Mouse (Mus musculus) adrenal gland, postnatal 14 days (tissue): ENCODE data around the gene Apoc4. TPM values are rescaled to one million over a fixed set of nuclear protein-coding genes. Genes with fewer than 3 reads are reported as not detected.

Experiments
- DNase-seq: peaks from one replicate; pipeline ENCODE4 v3.0.0; 2021; ENCODE audit warnings: mixed read lengths
- total RNA-seq: library from RNA; stranded (reverse); gene quantifications from 2 replicates; pipeline ENCODE4 v1.2.3, GENCODE M21; 2021

Gene Apoc4
- total RNA-seq, 1 experiment from 2014 or later = 240 TPM

- peak; percentile 98 for DNase-seq
Observed at GRCm38 (mm10) chr7:19628536-19629360, 52.5 kb downstream of the Apoc4 start.

DNA sequence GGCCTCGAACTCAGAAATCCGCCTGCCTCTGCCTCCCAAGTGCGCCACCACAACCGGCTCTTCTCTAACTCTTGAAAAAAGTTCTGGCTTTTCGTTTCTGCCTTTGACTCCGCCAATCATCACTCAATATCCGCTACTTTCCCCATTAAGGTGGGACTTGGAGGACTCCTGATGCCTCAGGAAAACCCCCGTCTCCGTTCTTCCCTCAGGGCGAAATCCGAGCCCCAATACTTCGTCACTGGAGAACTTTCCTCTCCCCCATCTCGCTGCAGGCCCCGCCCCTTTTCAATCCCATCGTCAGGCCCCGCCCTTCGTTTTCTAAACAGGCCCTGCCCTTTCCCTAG lies 53.1 kb downstream of the Apoc4 start:
- DNase-seq = no peak

Other genes starting within 250 kb of the Apoc4 start
- gene Mark4, start 222.7 kb downstream of the Apoc4 start, total RNA-seq = 45.1 and 45.2 TPM in 2 replicates
- 21.8 and 22.0 TPM in 2 replicates for gene Exoc3l2, start 218.1 kb downstream of the Apoc4 start, total RNA-seq
- gene Bloc1s3, start 173.1 kb downstream of the Apoc4 start, total RNA-seq = 6.7 and 8.6 TPM in 2 replicates
- 69.4 and 71.2 TPM in 2 replicates for gene Trappc6a, start 173.1 kb downstream of the Apoc4 start, total RNA-seq
- 0.15 and 0.83 TPM in 2 replicates for gene Nkpd1, start 163.6 kb downstream of the Apoc4 start, total RNA-seq
- 58.8 and 64.2 TPM in 2 replicates for gene Ppp1r37, start 118.4 kb downstream of the Apoc4 start, total RNA-seq
- 0.44 and 1.1 TPM in 2 replicates for gene Zfp296, start 104.2 kb downstream of the Apoc4 start, total RNA-seq
- 59.3 and 65.4 TPM in 2 replicates for gene Gemin7, start 103.9 kb downstream of the Apoc4 start, total RNA-seq
- 36.9 and 52.2 TPM in 2 replicates for gene Clasrp, start 77.0 kb downstream of the Apoc4 start, total RNA-seq
- gene Relb, start 52.0 kb downstream of the Apoc4 start, total RNA-seq = 19.3 and 26.2 TPM in 2 replicates
- gene Clptm1, start 16.4 kb downstream of the Apoc4 start, total RNA-seq = 116 and 119 TPM in 2 replicates
- 53.4 TPM in 1 of 2 replicates, not detected in the other for gene Apoc2, start 3.5 kb downstream of the Apoc4 start, total RNA-seq
- 1.7 and 2.6 TPM in 2 replicates for gene Gm44805, start 56 bp downstream of the Apoc4 start, total RNA-seq
- gene Apoc1, start 11.2 kb upstream of the Apoc4 start, total RNA-seq = 845 and 1,967 TPM in 2 replicates
- 972 and 3,675 TPM in 2 replicates for gene Apoe, start 17.7 kb upstream of the Apoc4 start, total RNA-seq
- gene Tomm40, start 34.0 kb upstream of the Apoc4 start, total RNA-seq = 136 and 145 TPM in 2 replicates
- gene Nectin2, start 69.0 kb upstream of the Apoc4 start, total RNA-seq = 90.1 and 94.7 TPM in 2 replicates
- gene Bcam, start 89.5 kb upstream of the Apoc4 start, total RNA-seq = 59.8 and 70.8 TPM in 2 replicates
- gene Cblc, start 115.3 kb upstream of the Apoc4 start, total RNA-seq = 1.4 TPM in 1 of 2 replicates, not detected in the other
- 26.6 and 36.9 TPM in 2 replicates for gene Bcl3, start 141.3 kb upstream of the Apoc4 start, total RNA-seq
- gene Gm19345, start 170.5 kb upstream of the Apoc4 start, total RNA-seq = 0.59 TPM in 1 of 2 replicates, not detected in the other
- gene Ceacam16, start 179.8 kb upstream of the Apoc4 start, total RNA-seq = 0.33 and 0.38 TPM in 2 replicates
- not detected in 2 replicates for gene Ceacam19, start 206.5 kb upstream of the Apoc4 start, total RNA-seq
- 31.0 and 34.1 TPM in 2 replicates for gene Pvr, start 239.7 kb upstream of the Apoc4 start, total RNA-seq